Mouse (Mus musculus) embryonic stem cell, embryonic (primary cell): ENCODE measurements at regions not wholly inside any gene's neighbourhood (a gene's known extent, or its start where the extent isn't known, plus 50 kb on each side); places are given as distances from the start of the nearest gene placed in this dataset.

Experiments
- CTCF ChIA-PET, 4 experiments: fragments of 300-600 bp in 2 of 4; fragments of 350-600 bp in 2 of 4; sonication (Branson Sonifier 250); formaldehyde crosslinking; loops; one replicate each; lab custom pipeline; 2022; ENCODE audit warnings: inconsistent platforms in 2 of 4; lab: Charles Lee
- POLR2A ChIA-PET, 4 experiments: fragments of 300-600 bp in 2 of 4; fragments of 350-600 bp in 2 of 4; sonication (Branson Sonifier 250); formaldehyde crosslinking; loops; one replicate each; lab custom pipeline; 2022; ENCODE audit warnings: antibody characterized with exemption in 4 of 4, inconsistent platforms in 1 of 4; lab: Charles Lee

DNA sequence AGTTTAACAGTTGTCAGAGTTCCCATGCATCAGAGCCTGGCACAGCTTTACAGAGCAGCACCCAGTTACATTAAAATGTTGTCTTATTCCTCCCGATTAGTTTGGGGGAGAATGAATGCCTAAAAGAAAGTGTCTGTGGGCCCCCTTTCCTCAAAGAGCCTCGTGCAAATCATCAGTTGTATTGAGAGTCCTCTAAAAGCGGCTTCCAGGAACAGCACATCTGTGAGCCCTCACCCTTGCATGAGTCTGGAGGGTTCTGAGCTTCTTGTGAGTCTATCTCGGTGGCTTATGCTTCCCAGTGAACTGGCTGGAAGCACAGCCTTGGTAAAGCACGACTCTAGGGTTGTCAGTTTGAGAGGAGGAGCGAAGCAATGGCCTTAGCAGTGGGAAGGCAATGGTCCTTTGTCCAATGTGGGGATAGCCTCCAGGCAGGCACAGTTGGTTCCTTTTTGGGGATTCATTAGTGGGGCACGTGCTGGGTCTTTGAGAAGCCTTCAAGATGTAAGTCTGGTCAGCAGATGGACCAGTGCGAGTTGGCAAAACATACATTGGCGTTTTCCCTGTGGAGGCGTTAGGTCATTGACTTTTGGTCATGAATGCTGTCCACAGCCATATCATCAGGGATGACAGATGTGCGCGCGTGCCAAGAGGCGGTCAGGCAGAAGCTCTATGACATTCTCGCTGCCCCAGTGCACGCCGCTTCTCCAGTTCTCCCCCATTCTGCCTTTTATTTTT is 105.4 kb upstream of the Olfm4 start:
- CTCF ChIA-PET: no interaction called here
- POLR2A ChIA-PET: interaction anchor here in 1 of 4 experiments (0.6 kb wide), 1 partner anchor 208 kb away, joined by 4 read pairs; no protein-coding TSS in a partner anchor

DNA sequence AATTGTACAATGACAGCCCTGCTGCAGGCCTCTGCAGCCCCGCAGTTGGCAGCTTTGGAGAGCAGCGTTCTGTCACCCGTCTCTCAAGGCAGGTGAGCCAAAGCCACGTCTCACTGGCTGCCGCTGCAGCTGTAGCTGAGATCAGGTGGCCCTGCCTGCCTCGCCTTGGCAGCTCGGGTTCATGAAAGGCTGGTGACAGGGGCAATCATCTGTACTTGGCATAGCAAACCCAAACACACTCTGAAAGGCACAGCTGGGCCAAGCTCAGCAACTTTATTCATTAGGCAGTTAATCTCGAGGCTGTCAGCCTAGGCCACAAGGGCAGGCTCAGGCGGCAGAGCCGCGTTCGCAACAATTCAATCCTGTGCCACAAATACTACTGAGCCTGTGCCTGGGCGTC is 102.0 kb upstream of the Pcdh8 start:
- ChIA-PET CTCF (no interaction called here), POLR2A (interaction anchor here in 1 of 4 experiments (1.1 kb wide), 1 partner anchor 22 kb away, joined by 3 read pairs; no protein-coding TSS in a partner anchor)

DNA sequence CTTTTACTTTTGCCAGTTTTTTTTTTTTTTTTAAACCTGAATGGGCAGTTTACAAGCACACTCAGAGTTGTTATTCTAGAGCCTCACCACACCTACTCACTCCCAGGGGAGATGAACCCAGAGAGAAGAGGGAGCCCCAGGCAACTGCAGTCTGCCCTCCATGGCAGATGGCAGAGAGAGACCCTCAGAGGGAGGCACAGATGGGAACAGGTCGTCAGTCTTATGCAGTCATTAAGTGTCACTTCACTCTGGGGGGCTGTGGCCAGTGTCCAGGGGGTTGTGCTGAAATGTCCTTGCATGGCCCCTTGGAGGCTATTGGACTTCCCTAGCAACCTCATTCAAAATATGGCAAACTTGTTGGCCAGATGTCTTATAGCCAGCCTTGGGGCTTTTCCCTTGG is 101.3 kb upstream of the Pcdh8 start:
- POLR2A ChIA-PET: interaction anchor here in 2 of 4 experiments (0.7 to 1.1 kb wide), 2 partner anchors 10 to 21 kb away, joined by 3 to 4 read pairs; no protein-coding TSS in a partner anchor
- CTCF ChIA-PET: no interaction called here

DNA sequence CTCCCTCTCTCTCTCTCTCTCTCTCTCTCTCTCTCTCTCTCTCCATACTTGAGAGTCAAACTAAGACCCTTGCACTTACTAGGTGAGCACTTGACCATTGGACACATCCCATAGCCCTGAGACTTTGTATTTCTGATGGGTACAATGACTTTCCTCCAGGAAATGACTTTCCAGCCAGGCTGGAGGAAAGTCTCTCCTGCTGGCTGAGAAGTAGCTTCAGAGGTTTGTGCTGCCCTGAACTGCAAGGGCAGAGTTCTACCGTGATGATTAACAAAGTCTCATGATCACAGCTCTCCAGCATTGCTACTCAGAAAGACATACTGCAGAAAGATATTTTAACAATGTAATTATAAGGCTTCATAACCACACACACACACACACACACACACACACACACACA is 98.2 kb upstream of the Pcdh8 start:
- CTCF ChIA-PET: no interaction called here

DNA sequence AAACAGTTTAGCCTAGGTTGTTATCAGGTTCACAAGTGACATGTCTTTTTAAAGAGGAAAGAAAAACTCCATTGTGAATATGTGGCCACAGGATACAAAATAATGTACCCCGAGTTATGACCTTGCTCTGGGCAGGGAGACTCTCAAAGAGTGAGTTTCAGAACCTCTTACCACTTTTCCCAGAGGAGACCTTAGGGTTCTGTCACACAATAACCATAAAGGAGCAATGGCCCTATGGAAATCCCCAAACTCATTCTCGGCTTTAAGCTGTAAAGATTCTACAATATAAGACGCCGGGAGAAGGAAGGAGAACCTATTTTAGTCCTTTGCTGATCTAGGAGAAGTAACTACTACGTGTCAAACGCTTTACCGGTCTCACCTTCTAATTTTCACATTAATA is 85.1 kb upstream of the Pcdh8 start:
- CTCF ChIA-PET: no interaction called here
- POLR2A ChIA-PET: no interaction called here

More for the DNA sequence above, 98.2 kb upstream of the Pcdh8 start:
- POLR2A ChIA-PET: no interaction called here

DNA sequence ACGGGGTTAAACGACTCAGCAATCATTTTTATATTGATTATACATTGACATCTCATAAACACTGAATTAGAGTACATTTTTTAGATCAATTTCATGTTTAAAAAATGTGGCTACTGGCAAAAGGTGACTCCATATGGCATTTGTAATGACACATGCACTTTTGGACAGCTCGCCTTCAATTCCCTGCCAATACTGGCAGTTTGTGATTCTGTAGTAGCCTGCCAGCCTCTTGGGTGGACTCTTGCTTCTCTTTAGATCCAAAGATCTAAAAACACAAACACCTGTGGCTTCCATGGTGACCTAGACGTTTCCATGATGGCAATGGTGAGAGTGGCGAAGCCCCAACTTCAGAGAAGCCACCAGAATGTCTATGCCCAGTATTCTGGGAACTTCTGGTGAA is 83.1 kb upstream of the Pcdh8 start:
- CTCF ChIA-PET: no interaction called here
- POLR2A ChIA-PET: no interaction called here

DNA sequence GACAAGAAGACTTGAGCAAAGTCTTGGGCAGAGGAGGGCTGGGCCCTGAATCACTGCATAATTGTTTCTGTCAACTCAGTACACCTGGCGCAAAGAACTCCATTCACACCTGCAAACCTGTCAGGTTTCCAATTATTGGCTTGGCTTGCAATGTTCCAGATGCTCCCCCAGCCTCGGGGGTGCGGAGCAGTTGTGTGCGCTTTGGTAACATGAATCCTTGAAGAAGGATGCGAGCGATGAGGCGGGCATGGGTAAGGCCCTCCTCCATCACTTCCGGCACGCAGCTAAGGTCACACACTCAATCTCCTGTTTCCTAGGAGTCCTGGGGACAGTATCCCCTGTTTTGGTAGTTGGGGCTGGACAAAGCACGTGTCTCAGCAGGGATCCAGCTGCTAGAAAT is 81.6 kb upstream of the Pcdh8 start:
- POLR2A ChIA-PET: no interaction called here
- CTCF ChIA-PET: no interaction called here

DNA sequence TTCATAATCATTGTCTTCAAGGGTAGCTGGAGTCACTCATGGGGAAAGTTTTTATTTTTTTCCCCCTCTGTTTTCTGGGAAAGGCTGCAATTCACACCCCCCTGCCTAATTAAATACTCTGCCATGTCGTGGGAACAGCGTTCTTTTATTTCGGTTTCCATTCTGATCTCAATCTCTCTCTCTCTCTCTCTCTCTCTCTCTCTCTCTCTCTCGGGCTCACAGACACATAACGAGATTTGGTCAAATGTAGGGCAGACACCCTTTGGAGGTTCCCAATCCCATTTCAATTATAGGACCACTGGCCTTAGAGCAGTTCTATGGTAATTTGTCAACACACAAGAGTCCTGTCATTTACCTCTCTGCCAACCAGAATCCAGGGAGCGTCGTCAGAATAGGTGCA is 80.7 kb upstream of the Pcdh8 start:
- CTCF ChIA-PET: interaction anchor here in 1 of 4 experiments (0.7 kb wide), 1 partner anchor 147 kb away, joined by 4 read pairs; no protein-coding TSS in a partner anchor

DNA sequence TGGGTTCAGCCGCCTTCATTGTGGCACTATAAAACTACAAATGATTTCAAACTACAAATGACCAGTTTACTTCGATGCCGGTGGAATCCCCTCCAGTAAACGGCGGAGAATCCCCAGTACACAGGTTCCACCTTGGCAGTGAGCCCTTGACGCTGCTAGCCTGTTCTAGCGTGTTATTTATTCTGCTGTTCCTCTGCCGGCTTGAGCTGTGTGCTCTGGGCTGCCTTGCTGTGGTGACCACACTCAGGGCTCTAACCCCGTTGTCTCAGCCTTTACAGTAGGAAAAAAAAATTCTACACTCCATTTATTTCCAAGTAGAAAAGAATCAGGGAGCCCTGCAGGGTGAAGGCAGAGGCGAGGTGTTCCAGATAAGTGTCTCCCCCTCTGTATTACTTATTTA is 80.1 kb upstream of the Pcdh8 start:
- POLR2A ChIA-PET: interaction anchor here in 3 of 4 experiments (0.7 to 1.0 kb wide), 3 partner anchors 20 to 375 kb away, joined by 3 read pairs; no protein-coding TSS in a partner anchor
- CTCF ChIA-PET: interaction anchor here in 1 of 4 experiments (0.7 kb wide), 1 partner anchor 147 kb away, joined by 4 read pairs; no protein-coding TSS in a partner anchor

More for the DNA sequence above, 80.7 kb upstream of the Pcdh8 start:
- POLR2A ChIA-PET: no interaction called here

DNA sequence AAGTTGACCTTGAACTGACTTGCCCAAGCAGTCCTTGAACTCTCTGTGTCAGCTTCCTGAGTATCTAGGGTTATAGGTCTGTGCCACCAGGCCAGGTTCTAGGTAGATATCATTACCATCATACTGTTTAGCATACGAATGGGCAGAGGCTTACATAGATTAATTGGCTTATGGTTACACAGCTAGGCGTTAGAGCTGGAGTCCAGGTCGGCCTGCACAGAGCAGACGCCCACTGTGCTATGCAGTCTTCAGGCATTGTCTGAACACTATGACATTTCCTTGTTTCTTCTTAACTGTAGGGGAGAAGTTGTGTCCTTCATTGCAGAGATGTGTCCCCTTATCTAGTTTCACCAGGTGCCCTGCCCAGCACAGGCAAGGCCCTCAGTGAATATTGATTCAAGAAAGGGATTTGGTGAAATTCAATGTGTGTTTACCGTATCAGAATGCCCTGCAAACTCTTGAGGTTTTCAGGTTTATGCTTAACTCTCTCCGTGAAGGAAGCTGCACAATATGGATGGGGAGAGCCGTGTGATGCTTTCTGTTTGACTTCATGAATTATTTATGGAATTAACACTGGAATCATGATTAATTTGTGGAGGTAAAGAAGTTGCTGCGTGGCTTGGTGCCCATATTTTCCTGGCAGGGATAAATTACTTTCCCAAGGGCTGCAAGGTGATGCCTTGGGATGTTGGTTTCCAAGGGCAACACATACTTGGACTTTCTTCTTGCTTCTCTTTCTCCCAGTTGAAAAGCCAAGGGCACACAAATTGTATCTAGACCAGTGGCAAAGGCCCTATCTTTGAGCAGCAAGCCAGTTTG is 78.7 kb upstream of the Pcdh8 start:
- ChIA-PET POLR2A (no interaction called here), CTCF (no interaction called here)

DNA sequence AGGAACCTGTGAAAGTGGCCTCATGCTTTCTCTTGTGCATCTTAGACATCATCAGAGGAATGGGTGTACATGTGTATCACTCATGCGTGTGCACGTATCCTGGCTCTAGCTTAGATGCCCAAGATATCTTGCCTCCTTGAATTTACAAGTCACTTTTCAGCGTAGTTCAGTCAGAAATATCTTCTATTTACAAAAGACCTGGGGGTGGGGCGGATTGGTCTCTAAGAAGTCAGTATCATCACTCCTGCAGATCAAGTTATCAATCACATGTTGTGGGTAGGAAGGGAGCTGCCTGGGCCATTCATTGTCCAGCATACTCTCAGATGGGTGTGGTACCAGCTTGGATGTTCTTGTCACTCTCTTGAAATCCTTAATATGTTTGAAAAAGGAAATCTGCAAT is 77.0 kb upstream of the Pcdh8 start:
- ChIA-PET CTCF (interaction anchor here in 1 of 4 experiments (0.5 kb wide), 1 partner anchor 31 kb away, joined by 8 read pairs; no protein-coding TSS in a partner anchor), POLR2A (no interaction called here)

DNA sequence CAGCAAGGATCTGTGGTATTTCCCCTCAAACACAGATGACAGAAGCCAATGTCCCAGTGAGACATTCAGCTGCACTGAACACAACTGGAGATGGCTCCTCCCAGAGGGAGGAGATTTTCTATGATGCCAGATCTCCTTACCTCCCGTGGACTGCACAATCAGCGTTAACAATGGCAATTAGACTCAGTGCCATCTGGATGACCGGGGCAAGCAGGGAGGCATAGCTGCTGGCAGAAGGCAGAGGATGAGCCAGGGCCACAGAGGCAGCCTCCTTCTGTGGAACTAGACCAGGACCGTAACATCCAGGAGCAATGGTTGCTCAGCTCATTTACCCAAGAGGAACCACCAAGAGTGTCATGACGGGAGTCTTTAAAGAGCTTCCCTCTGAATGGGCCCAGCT is 73.2 kb upstream of the Pcdh8 start:
- ChIA-PET POLR2A (interaction anchor here in 1 of 4 experiments (1.2 kb wide), 1 partner anchor 38 kb away, joined by 3 read pairs; no protein-coding TSS in a partner anchor), CTCF (interaction anchor here in 2 of 4 experiments (1.0 to 1.2 kb wide), 2 partner anchors 68 to 372 kb away, joined by 3 to 5 read pairs; no protein-coding TSS in a partner anchor)

DNA sequence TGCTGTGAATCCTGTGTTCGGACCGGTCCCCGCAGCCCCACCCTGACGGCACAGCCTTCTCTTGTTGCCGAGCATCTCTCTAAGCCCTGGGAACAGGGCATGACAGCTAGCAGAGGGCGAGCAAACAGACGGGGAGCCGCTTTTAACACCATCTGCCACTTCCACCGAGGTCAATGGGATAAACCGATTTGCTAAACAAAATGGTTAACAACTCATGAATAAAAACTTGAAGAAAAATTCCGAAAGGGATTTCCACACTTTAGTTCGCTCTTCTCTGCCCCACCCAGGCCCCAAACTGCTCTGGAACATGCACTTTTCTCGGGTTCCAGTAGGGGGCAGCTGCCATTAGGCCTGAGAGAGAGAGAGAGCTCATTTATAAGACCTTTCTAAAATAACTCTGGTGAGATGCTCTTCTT is 72.0 kb upstream of the Pcdh8 start:
- ChIA-PET POLR2A (interaction anchor here in 1 of 4 experiments (1.4 kb wide), 1 partner anchor 72 kb away, joined by 5 read pairs; the partner anchor contains the start of gene Pcdh8), CTCF (interaction anchor here (0.6 to 1.3 kb wide), 13 partner anchors 19 to 500 kb away, joined by 3 to 8 read pairs (median 4); partner anchors contain the start of gene Pcdh8 (in 1 of the 4))

DNA sequence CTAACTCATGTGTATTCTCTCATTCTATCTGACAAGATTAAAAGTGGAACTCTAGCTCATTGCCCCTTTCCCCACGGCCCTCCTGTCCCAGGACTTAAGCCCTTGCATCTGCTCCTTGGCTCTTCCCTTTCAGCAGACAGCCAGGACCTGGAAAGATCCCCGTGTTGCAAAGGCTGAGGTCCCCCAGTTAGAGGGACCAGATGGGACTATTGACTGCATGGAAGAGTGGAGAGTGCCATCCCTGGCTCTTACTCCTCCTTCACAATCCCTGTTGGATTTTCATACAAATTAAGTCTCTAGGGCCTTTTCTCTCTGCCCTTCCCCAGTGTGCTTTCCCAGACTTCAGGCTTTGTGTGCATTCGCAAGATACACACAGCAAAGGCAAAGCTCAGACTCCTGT is 71.6 kb upstream of the Pcdh8 start:
- CTCF ChIA-PET: interaction anchor here (0.7 to 1.3 kb wide), 10 partner anchors 69 to 500 kb away, joined by 3 to 8 read pairs (median 4); partner anchors contain the start of gene Pcdh8 (in 1 of the 4)
- POLR2A ChIA-PET: interaction anchor here in 1 of 4 experiments (1.4 to 1.5 kb wide), 2 partner anchors 12 to 72 kb away, joined by 4 to 5 read pairs; partner anchors contain the start of gene Pcdh8

DNA sequence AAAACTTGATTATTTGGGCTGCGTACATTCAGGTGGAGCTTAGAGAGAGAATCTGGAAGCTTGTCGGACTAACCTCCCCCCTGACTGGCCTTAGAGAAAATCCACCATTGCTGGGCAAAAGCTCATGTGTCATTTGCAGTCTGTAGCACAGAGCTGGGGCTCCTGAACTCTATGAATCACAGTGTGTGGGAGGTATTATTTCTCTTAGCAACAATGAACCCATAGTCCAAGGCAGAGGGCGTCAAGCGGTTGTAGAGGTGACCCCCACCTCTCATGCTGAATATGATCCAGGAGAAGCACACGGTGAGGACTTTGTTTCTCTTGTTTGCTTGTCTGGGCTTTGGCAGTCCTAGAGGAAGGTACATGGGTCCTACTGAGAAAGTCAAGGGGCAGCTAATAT is 66.0 kb upstream of the Pcdh8 start:
- POLR2A ChIA-PET: interaction anchor here in 1 of 4 experiments (1.0 to 1.5 kb wide), 3 partner anchors 13 to 250 kb away, joined by 3 to 5 read pairs (median 3); partner anchors contain the start of genes Pcdh8 and Sugt1
- CTCF ChIA-PET: no interaction called here

DNA sequence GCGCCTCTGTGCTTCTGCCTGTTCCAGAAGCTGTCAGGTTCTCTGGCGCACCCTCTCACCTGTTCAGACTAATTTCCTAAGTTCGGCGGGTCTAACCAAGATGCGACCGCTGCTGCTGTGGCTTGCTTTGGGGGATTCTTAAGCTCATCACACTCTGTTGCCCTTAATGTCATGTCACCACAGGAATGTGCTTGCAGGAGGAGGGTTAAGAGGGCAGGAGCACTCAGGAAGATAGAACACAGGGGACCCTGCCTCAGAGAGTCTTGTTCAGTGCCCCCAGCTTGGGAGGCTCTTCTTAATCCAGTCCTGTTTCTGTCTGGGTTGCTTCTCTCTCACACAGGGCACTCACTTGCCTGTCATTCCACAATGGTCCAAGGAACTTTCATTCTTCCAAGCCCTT is 65.1 kb upstream of the Pcdh8 start:
- ChIA-PET CTCF (interaction anchor here in 1 of 4 experiments (1.2 kb wide), 1 partner anchor 76 kb away, joined by 3 read pairs; no protein-coding TSS in a partner anchor), POLR2A (interaction anchor here in 1 of 4 experiments (0.6 to 1.5 kb wide), 3 partner anchors 14 to 249 kb away, joined by 3 to 5 read pairs (median 3); partner anchors contain the start of genes Pcdh8 and Sugt1)

DNA sequence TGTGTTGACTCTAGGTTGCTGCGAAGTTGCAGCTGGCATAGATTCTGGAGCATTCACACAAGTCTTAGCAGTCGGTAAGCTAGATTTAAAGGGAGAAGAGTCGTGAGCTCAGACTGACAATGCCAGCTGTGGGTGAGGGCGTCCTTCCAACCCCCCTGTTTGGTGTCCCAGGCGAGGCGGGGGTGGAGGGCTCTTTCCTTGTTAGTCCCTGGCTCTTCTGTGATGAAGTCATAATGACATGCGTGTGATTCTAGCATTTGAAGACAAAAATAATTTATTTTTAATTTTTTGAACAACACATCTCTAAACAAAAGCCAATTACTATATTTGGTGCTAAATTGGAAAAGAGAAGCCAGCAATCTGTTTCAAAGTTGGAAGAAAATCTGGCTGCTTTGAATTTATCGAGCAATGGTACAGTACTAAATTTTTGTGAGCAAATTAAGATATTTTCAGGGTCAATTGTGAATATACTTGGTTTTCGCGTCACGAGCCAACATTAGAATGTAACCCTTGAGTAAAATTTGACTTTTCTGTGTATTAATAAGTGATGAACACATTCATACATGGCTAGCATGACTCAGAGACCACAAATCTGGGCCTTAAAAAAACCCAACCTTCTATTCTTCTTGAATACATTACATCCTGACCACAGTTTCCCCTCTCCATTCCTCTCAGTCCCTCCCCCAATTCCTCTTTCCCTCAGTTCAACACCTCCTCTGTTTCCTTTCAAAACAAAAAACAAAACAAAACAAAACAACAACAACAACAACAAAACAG is 53.7 kb upstream of the Pcdh8 start:
- POLR2A ChIA-PET: interaction anchor here in 1 of 4 experiments (0.7 kb wide), 1 partner anchor 135 kb away, joined by 3 read pairs; no protein-coding TSS in a partner anchor
- CTCF ChIA-PET: no interaction called here
